Mouse (Mus musculus): ENCODE results near the gene Pidd1. TPM values are rescaled to one million over a fixed set of nuclear protein-coding genes. Genes with fewer than 3 reads are reported as not detected.

Pidd1 gene
- total RNA-seq (2021) = 3.5 and 5.9 TPM in 2 replicates
- long read RNA-seq, experiment 1, partial matches to known transcripts = 0 of 4 reads
- long read RNA-seq, experiment 1, other reads (novel, unspliced or antisense) = 2 of 4 reads
- long read RNA-seq, experiment 2, partial matches to known transcripts = 2 of 2 reads
- long read RNA-seq, experiment 2, other reads (novel, unspliced or antisense) = 0 of 2 reads

GRCm38 (mm10) chr7:141443828-141444237, at the start of gene Pidd1:
Gene Pidd1 (minus strand): TSS chr7:141444025.
- DNase-seq = peak; percentile 85

GRCm38 (mm10) chr7:141492738-141493137, 48.9 kb upstream of the Pidd1 start:
- DNase-seq = no peak

GRCm38 (mm10) chr7:141491151-141491550, 47.3 kb upstream of the Pidd1 start:
- peak; percentile 45 for DNase-seq

GRCm38 (mm10) chr7:141487141-141487540, 43.3 kb upstream of the Pidd1 start:
- DNase-seq = no peak

GRCm38 (mm10) chr7:141486239-141486638, 42.4 kb upstream of the Pidd1 start:
- no peak for DNase-seq

GRCm38 (mm10) chr7:141485606-141486005, 41.8 kb upstream of the Pidd1 start:
- DNase-seq = no peak

- DNase-seq = no peak
Measured at GRCm38 (mm10) chr7:141485186-141485585, 41.4 kb upstream of the Pidd1 start.

- DNase-seq = no peak
Measured at GRCm38 (mm10) chr7:141484186-141485120, 40.6 kb upstream of the Pidd1 start.

GRCm38 (mm10) chr7:141483114-141483653, 39.4 kb upstream of the Pidd1 start:
- no peak for DNase-seq

- DNase-seq = no peak
Measured at GRCm38 (mm10) chr7:141482531-141483024, 38.8 kb upstream of the Pidd1 start.

GRCm38 (mm10) chr7:141481498-141482401, 37.9 kb upstream of the Pidd1 start:
- DNase-seq = peak; percentile 77

- peak; percentile 82 for DNase-seq
Measured at GRCm38 (mm10) chr7:141480842-141481497, 37.1 kb upstream of the Pidd1 start.

- DNase-seq = peak; percentile 60
Measured at GRCm38 (mm10) chr7:141478270-141478748, 34.5 kb upstream of the Pidd1 start.

GRCm38 (mm10) chr7:141477578-141478269, 33.9 kb upstream of the Pidd1 start:
- no peak for DNase-seq

GRCm38 (mm10) chr7:141476981-141477370, 33.2 kb upstream of the Pidd1 start:
- DNase-seq = peak; percentile 53

GRCm38 (mm10) chr7:141476226-141476980, 32.6 kb upstream of the Pidd1 start:
- DNase-seq = peak; percentile 97

- DNase-seq = no peak
Measured at GRCm38 (mm10) chr7:141475805-141476158, 32.0 kb upstream of the Pidd1 start.

- DNase-seq = peak; percentile 90
Measured at GRCm38 (mm10) chr7:141475011-141475804, 31.4 kb upstream of the Pidd1 start, which contains the start of the genes Polr2l and Tspan4. Gene Polr2l (minus strand): TSS chr7:141475132. Gene Tspan4 (plus strand): TSS chr7:141475240.

GRCm38 (mm10) chr7:141474160-141474559, 30.3 kb upstream of the Pidd1 start:
- no peak for DNase-seq

All from adrenal gland, postnatal 14 days (tissue).